Mouse (Mus musculus) liver, embryonic 16.5 days (tissue): ENCODE measurements at regions not wholly inside any gene's neighbourhood (a gene's known extent, or its start where the extent isn't known, plus 50 kb on each side); places are given as distances from the start of the nearest gene placed in this dataset.

ENCODE experiments used
- ATAC-seq: fragments of 200-750 bp; cut with Nextera tagmentation; 2 replicates; pipeline ENCODE4 v1.8.0; 2017; ENCODE audit warnings: low read depth, mild to moderate bottlenecking, moderate number of reproducible peaks, moderate library complexity
- H3K27ac ChIP-seq: fragments of 300-500 bp; sonication (generic); 2 replicates; pipeline ENCODE4 v1.5.1; 2014; ENCODE audit warnings: mild to moderate bottlenecking, low read length
- H3K27me3 ChIP-seq: fragments of 300-500 bp; sonication (generic); 2 replicates; pipeline ENCODE4 v1.6.1; 2014; ENCODE audit warnings: low read depth, low read length, mixed read lengths; ENCODE audit not compliant: control insufficient read depth, insufficient read depth
- H3K36me3 ChIP-seq: fragments of 300-500 bp; sonication (generic); 2 replicates; pipeline ENCODE4 v1.6.1; 2014; ENCODE audit warnings: mild to moderate bottlenecking; ENCODE audit not compliant: control insufficient read depth, insufficient read depth
- H3K4me1 ChIP-seq: fragments of 300-500 bp; sonication (generic); 2 replicates; pipeline ENCODE4 v1.6.1; 2014; ENCODE audit warnings: low read depth, low read length, mixed read lengths; ENCODE audit not compliant: control insufficient read depth
- H3K4me2 ChIP-seq: fragments of 300-500 bp; sonication (generic); 2 replicates; pipeline ENCODE4 v1.6.1; 2014; ENCODE audit warnings: low read depth, low read length, mixed read lengths
- H3K4me3 ChIP-seq: fragments of 300-500 bp; sonication (generic); 2 replicates; pipeline ENCODE4 v1.5.1; 2014; ENCODE audit warnings: low read depth, mild to moderate bottlenecking, low read length
- H3K9ac ChIP-seq: fragments of 300-500 bp; sonication (generic); 2 replicates; pipeline ENCODE4 v1.6.1; 2014; ENCODE audit warnings: low read depth, low read length
- H3K9me3 ChIP-seq: fragments of 300-500 bp; sonication (generic); replicated peaks from 2 replicates; pipeline ENCODE4 v1.6.1; 2016; ENCODE audit warnings: low read length; ENCODE audit not compliant: control insufficient read depth
- WGBS: fragments of 180-500 bp; shearing (Covaris S2); extraction: QIAGEN DNeasy Blood & Tissue Kit; methylation state at CpG from one replicate; pipeline ENCODE4 v1.1.7; 2014; ENCODE audit not compliant: insufficient replicate concordance; 5-methylcytosine and 5-hydroxymethylcytosine counted together

GRCm38 (mm10) chr3:101672943-101673342 is 68.5 kb upstream of the Atp1a1 start:
- H3K9me3 ChIP-seq = no peaks in the 10 kb centered on the region
- 47% methylated on average over 4 of the region's 4 CpGs for WGBS

GRCm38 (mm10) chr3:101670561-101671001 is 66.1 kb upstream of the Atp1a1 start:
- no peaks in the 10 kb centered on the region for H3K4me1 ChIP-seq
- no peak for ATAC-seq
- 11% methylated on average over 8 of the region's 8 CpGs for WGBS
- H3K36me3 ChIP-seq = no peaks in the 10 kb centered on the region
- no peak overlapping the region for H3K4me3 ChIP-seq
- H3K27me3 ChIP-seq = no peaks in the 10 kb centered on the region
- H3K9ac ChIP-seq = no peak overlapping the region
- H3K4me2 ChIP-seq = no peak overlapping the region
- H3K9me3 ChIP-seq = no peaks in the 10 kb centered on the region
- no peak overlapping the region for H3K27ac ChIP-seq

More at GRCm38 (mm10) chr3:101672943-101673342, 68.5 kb upstream of the Atp1a1 start:
- H3K4me1 ChIP-seq = no peaks in the 10 kb centered on the region
- no peak overlapping the region for H3K9ac ChIP-seq
- no peaks in the 10 kb centered on the region for H3K27me3 ChIP-seq
- H3K36me3 ChIP-seq = no peaks in the 10 kb centered on the region
- H3K4me3 ChIP-seq = no peak overlapping the region
- no peak overlapping the region for H3K27ac ChIP-seq
- no peak for ATAC-seq
- H3K4me2 ChIP-seq = no peak overlapping the region

GRCm38 (mm10) chr3:101669743-101670142 is 65.3 kb upstream of the Atp1a1 start:
- ATAC-seq = no peak
- no peak overlapping the region for H3K9ac ChIP-seq
- no peak overlapping the region for H3K4me3 ChIP-seq
- no peak overlapping the region for H3K4me2 ChIP-seq
- no peaks in the 10 kb centered on the region for H3K9me3 ChIP-seq
- no peaks in the 10 kb centered on the region for H3K27me3 ChIP-seq
- no peak overlapping the region for H3K27ac ChIP-seq
- 59% methylated on average over 3 of the region's 3 CpGs for WGBS
- H3K36me3 ChIP-seq = no peaks in the 10 kb centered on the region
- no peaks in the 10 kb centered on the region for H3K4me1 ChIP-seq

GRCm38 (mm10) chr3:101667767-101668387 is 63.4 kb upstream of the Atp1a1 start:
- Histone ChIP-seq H3K27me3 (no peaks in the 10 kb centered on the region), H3K9ac (no peak overlapping the region), H3K4me2 (no peak overlapping the region), H3K4me3 (no peak overlapping the region), H3K36me3 (no peaks in the 10 kb centered on the region), H3K27ac (no peak overlapping the region), H3K4me1 (no peaks in the 10 kb centered on the region), H3K9me3 (no peaks in the 10 kb centered on the region)
- WGBS = 68% methylated on average over 10 of the region's 10 CpGs
- no peak for ATAC-seq

- Histone ChIP-seq H3K9ac (no peak overlapping the region), H3K27ac (no peak overlapping the region), H3K4me1 (no peaks in the 10 kb centered on the region), H3K9me3 (no peaks in the 10 kb centered on the region), H3K27me3 (no peaks in the 10 kb centered on the region), H3K4me2 (no peak overlapping the region), H3K4me3 (no peak overlapping the region), H3K36me3 (no peaks in the 10 kb centered on the region)
- no peak for ATAC-seq
- WGBS = 51% methylated on average over 4 of the region's 4 CpGs
Observed at GRCm38 (mm10) chr3:101667186-101667585, 62.7 kb upstream of the Atp1a1 start.

GRCm38 (mm10) chr3:101666583-101666982 is 62.1 kb upstream of the Atp1a1 start:
- Histone ChIP-seq H3K9ac (no peak overlapping the region), H3K27me3 (no peaks in the 10 kb centered on the region), H3K9me3 (no peaks in the 10 kb centered on the region), H3K36me3 (no peaks in the 10 kb centered on the region), H3K4me3 (no peak overlapping the region), H3K4me1 (no peaks in the 10 kb centered on the region), H3K4me2 (no peak overlapping the region), H3K27ac (no peak overlapping the region)
- 71% methylated on average over 8 of the region's 8 CpGs for WGBS
- ATAC-seq = no peak

- Histone ChIP-seq H3K9ac (no peak overlapping the region), H3K4me3 (no peak overlapping the region), H3K9me3 (no peaks in the 10 kb centered on the region), H3K4me1 (no peaks in the 10 kb centered on the region), H3K36me3 (no peaks in the 10 kb centered on the region), H3K27me3 (no peaks in the 10 kb centered on the region), H3K27ac (no peak overlapping the region), H3K4me2 (no peak overlapping the region)
- no peak for ATAC-seq
- WGBS = 47% methylated on average over 9 of the region's 9 CpGs
Observed at GRCm38 (mm10) chr3:101661184-101661992, 56.9 kb upstream of the Atp1a1 start.

GRCm38 (mm10) chr3:101660635-101661034 is 56.2 kb upstream of the Atp1a1 start:
- Histone ChIP-seq H3K36me3 (no peaks in the 10 kb centered on the region), H3K4me2 (no peak overlapping the region), H3K27ac (no peak overlapping the region), H3K9me3 (no peaks in the 10 kb centered on the region), H3K4me1 (no peaks in the 10 kb centered on the region), H3K9ac (no peak overlapping the region), H3K4me3 (no peak overlapping the region), H3K27me3 (no peaks in the 10 kb centered on the region)
- ATAC-seq = no peak
- 50% methylated on average over 6 of the region's 6 CpGs for WGBS

GRCm38 (mm10) chr3:101660176-101660575 is 55.7 kb upstream of the Atp1a1 start:
- 66% methylated on average over 4 of the region's 4 CpGs for WGBS
- Histone ChIP-seq H3K9me3 (no peaks in the 10 kb centered on the region), H3K36me3 (no peaks in the 10 kb centered on the region), H3K4me1 (no peaks in the 10 kb centered on the region), H3K27me3 (no peaks in the 10 kb centered on the region), H3K4me2 (no peak overlapping the region), H3K27ac (no peak overlapping the region), H3K9ac (no peak overlapping the region), H3K4me3 (no peak overlapping the region)
- ATAC-seq = no peak
